In the genomic region with DNA sequence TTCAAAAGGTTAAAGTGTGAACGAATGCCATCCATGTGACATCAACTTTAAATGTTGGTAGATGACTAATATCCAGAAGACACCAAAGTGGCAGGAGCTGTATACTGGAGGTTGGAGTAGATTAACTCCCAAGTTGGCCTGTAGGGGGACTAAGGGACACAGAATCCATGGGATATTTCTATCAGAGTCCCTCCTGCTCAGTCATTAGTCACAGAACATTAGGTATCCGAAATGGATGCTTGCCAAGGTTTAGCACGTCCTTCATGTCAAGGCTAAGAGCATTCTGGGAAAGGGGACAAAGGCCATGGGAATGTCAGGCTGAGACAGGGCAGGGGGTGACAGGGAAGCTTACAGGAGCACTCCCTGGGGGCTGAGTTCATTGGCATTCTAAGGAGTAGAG, we compare ENCODE assay signal across 15 mouse cellular contexts.
DNase-seq lines count a peak whose midpoint lies in the region; ATAC-seq and TF ChIP-seq lines count a peak whose summit lies in the region.
"Had no signal": no experiment of that assay in that cellular context is flagged by ENCODE, and none has a peak within 500 bp of the region (broad histone marks: within the 10 kb centered on the region; RNA-seq: fewer than 3 reads in every experiment).

No protein-coding gene starts in this region.

- peak; percentile 30; the same call in 1 of the 2 replicates for ATAC-seq in lung, postnatal 0 days
- no peak for ATAC-seq in megakaryocyte, adult 5-6 weeks (ENCODE audit: poor library complexity, severe bottlenecking)
- ATAC-seq: CD4-positive, CD25-positive, alpha-beta regulatory T cell, adult 4 months had no signal

- H3K4me2 ChIP-seq in lung, postnatal 0 days (replicated peaks; ENCODE audit: low read depth, low read length), result no peak overlapping the region
- H3K4me2 ChIP-seq: hindbrain, embryonic 14.5 days; midbrain, embryonic 11.5 days had no signal

- no peak overlapping the region for H3K27ac ChIP-seq in heart, adult 2 months
- no peak overlapping the region for H3K27ac ChIP-seq in lung, postnatal 0 days (ENCODE audit: low read length)
- H3K27ac ChIP-seq in forebrain, embryonic 10.5 days, result no peak overlapping the region
- H3K27ac ChIP-seq: hindbrain, embryonic 14.5 days had no signal

- TF ChIP-seq CTCF in heart, adult 2 months (IDR thresholded peaks at IDR 0.05), result peak; percentile 60
- TF ChIP-seq CTCF in lung, postnatal 0 days (IDR thresholded peaks at IDR 0.05), result peak; percentile 62

- no peaks in the 10 kb centered on the region for H3K79me2 ChIP-seq in heart, adult 2 months (replicated peaks; ENCODE audit: control insufficient read depth, insufficient read depth, low read length)

- TF ChIP-seq POLR2A in heart, adult 2 months (IDR thresholded peaks at IDR 0.05; ENCODE audit: insufficient read depth, low read depth, low read length), result no peak

- H3K36me3 ChIP-seq in heart, adult 2 months (ENCODE audit: control insufficient read depth, insufficient read depth, low read length), result no peaks in the 10 kb centered on the region
- H3K36me3 ChIP-seq in lung, postnatal 0 days (ENCODE audit: insufficient read depth, low read length), result no peaks in the 10 kb centered on the region
- H3K36me3 ChIP-seq in forebrain, embryonic 10.5 days (replicated peaks), result no peaks in the 10 kb centered on the region

- no peaks in the 10 kb centered on the region for H3K27me3 ChIP-seq in heart, adult 2 months (ENCODE audit: control insufficient read depth, insufficient read depth, low read length)
- no peaks in the 10 kb centered on the region for H3K27me3 ChIP-seq in lung, postnatal 0 days (replicated peaks; ENCODE audit: insufficient read depth, low read length)
- H3K27me3 ChIP-seq in forebrain, embryonic 10.5 days (ENCODE audit: poor library complexity, severe bottlenecking), result no peaks in the 10 kb centered on the region

- no peaks in the 10 kb centered on the region for H3K9me3 ChIP-seq in lung, postnatal 0 days (ENCODE audit: low read length)
- no peaks in the 10 kb centered on the region for H3K9me3 ChIP-seq in forebrain, embryonic 10.5 days

- no peak overlapping the region for H3K4me3 ChIP-seq in heart, adult 2 months
- H3K4me3 ChIP-seq in lung, postnatal 0 days (ENCODE audit: low read depth, low read length), result no peak overlapping the region
- H3K4me3 ChIP-seq in forebrain, embryonic 10.5 days, result no peak overlapping the region

- no peak for TF ChIP-seq EP300 in heart, adult 2 months (IDR thresholded peaks at IDR 0.05; ENCODE audit: insufficient read depth, low read depth, low read length)
- TF ChIP-seq EP300 in lung, postnatal 0 days (IDR thresholded peaks at IDR 0.05), result no peak

- 48% methylated on average over 3 of the region's 3 CpGs for WGBS in heart, adult 2 months
- WGBS in lung, postnatal 0 days, result 51% methylated on average over 3 of the region's 3 CpGs
- 76% methylated on average over 3 of the region's 3 CpGs for WGBS in forebrain, embryonic 10.5 days

- intact Hi-C loops in heart, adult 2 months (cut with DNase I), result loop anchor here (5.0 kb wide), 1 partner anchor 123 kb away; no protein-coding TSS in a partner anchor
- intact Hi-C loops in heart, postnatal 14 days (cut with DNase I), result no loop called here

- H3K4me1 ChIP-seq in heart, adult 2 months (ENCODE audit: control insufficient read depth, insufficient read depth, low read length), result peaks cover 16% of the 10 kb centered on the region
- H3K4me1 ChIP-seq in lung, postnatal 0 days (ENCODE audit: insufficient read depth, low read depth, low read length), result peaks cover 9% of the 10 kb centered on the region; the same call in 1 of the 2 replicates
- H3K4me1 ChIP-seq in forebrain, embryonic 10.5 days, result no peaks in the 10 kb centered on the region

- no peak overlapping the region for H3K9ac ChIP-seq in heart, adult 2 months (ENCODE audit: low read depth, low read length)
- no peak overlapping the region for H3K9ac ChIP-seq in lung, postnatal 0 days (replicated peaks; ENCODE audit: low read depth)
- H3K9ac ChIP-seq: hindbrain, embryonic 14.5 days had no signal

- DNase-seq in heart, adult 2 months, result no peak
- DNase-seq in heart, postnatal 14 days, result no peak
- DNase-seq in lung, postnatal 0 days (ENCODE audit: low spot score), result peak; percentile 42
- DNase-seq in lung, adult 18-20 months, result no peak
- DNase-seq in adrenal gland, postnatal 10 days, result peak; percentile 7
- peak; percentile 50 for DNase-seq in kidney, postnatal 14 days
- DNase-seq in forebrain, embryonic 10.5 days (ENCODE audit: extremely low spot score, low spot score), result no peak
- DNase-seq: embryo, embryonic 11 days; layer of hippocampus, postnatal 36 days; right cerebral cortex, postnatal 14 days; thymus, postnatal 4 days had no signal

Comparison
In these comparisons a context has a peak if more than half of its experiments do, and no peak if none do; other contexts are left out.
1. DNase-seq: peak in lung, postnatal 0 days (single experiment), adrenal gland, postnatal 10 days (single experiment) and kidney, postnatal 14 days (single experiment); none in heart, adult 2 months (0 of 2), heart, postnatal 14 days (0 of 2), lung, adult 18-20 months (0 of 2) and forebrain, embryonic 10.5 days (single experiment).